Mouse (Mus musculus) stomach, embryonic 15.5 days (tissue): ENCODE measurements around the gene Pan3. TPM values are rescaled to one million over a fixed set of nuclear protein-coding genes. Genes with fewer than 3 reads are reported as not detected.

Source experiments
- ATAC-seq: fragments of 200-750 bp; cut with Nextera tagmentation; 2 replicates; pipeline ENCODE4 v1.8.0; 2017; ENCODE audit warnings: low read depth, moderate number of reproducible peaks, moderate TSS enrichment; ENCODE audit not compliant: insufficient read depth, low FRiP score
- H3K27ac ChIP-seq: fragments of 300-500 bp; sonication (generic); 2 replicates; pipeline ENCODE4 v1.5.1; 2015; ENCODE audit warnings: mild to moderate bottlenecking, inconsistent platforms
- H3K27me3 ChIP-seq: fragments of 300-500 bp; sonication (generic); replicated peaks from 2 replicates; pipeline ENCODE4 v1.6.1; 2015; ENCODE audit warnings: inconsistent platforms
- H3K36me3 ChIP-seq: fragments of 300-500 bp; sonication (generic); 2 replicates; pipeline ENCODE4 v1.6.1; 2015; ENCODE audit warnings: inconsistent platforms
- H3K4me1 ChIP-seq: fragments of 300-500 bp; sonication (generic); 2 replicates; pipeline ENCODE4 v1.6.1; 2015; ENCODE audit warnings: inconsistent platforms
- H3K4me2 ChIP-seq: fragments of 300-500 bp; sonication (generic); 2 replicates; pipeline ENCODE4 v1.6.1; 2015; ENCODE audit warnings: mild to moderate bottlenecking, inconsistent platforms
- H3K4me3 ChIP-seq: fragments of 300-500 bp; sonication (generic); replicated peaks from 2 replicates; pipeline ENCODE4 v1.5.1; 2015; ENCODE audit warnings: inconsistent platforms
- H3K9ac ChIP-seq: fragments of 300-500 bp; sonication (generic); 2 replicates; pipeline ENCODE4 v1.6.1; 2015; ENCODE audit warnings: inconsistent platforms
- H3K9me3 ChIP-seq: fragments of 300-500 bp; sonication (generic); 2 replicates; pipeline ENCODE4 v1.6.1; 2016; ENCODE audit warnings: inconsistent platforms
- WGBS: fragments of 180-500 bp; shearing (Covaris S2); methylation state at CpG from one replicate; pipeline ENCODE4 v1.1.7; 2015; 5-methylcytosine and 5-hydroxymethylcytosine counted together
- polyA plus RNA-seq: library from polyadenylated mRNA; unstranded; fragments of >200 nt; fragmentation: Nextera tagmentation; extraction: Ambion mirVana; gene quantifications from 2 replicates; pipeline ENCODE4 v1.2.1, GENCODE M21; 2015

Pan3 gene
- polyA plus RNA-seq, 1 experiment from 2014 or later = 86.6 TPM

DNA sequence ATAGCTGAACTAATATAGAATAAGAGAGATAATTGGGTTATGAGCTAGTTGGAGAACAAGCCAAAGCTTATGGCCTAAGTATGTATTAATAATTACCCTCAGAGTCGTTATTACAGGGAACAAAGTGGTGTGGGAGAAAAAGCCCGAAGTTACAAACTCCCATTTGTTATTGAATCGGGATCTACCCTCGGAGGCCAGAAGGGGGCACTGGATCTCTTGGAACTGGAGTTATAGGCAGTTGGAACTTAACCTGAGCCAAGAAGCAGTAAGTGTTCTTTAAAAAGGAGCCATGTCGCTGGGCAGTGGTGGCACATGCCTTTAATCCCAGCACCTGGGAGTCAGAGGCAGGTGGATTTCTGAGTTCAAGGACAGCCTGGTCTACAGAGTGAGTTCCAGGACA is 27.5 kb upstream of the Pan3 start:
- no peak overlapping the region for H3K4me2 ChIP-seq
- H3K9ac ChIP-seq = no peak overlapping the region
- no peak overlapping the region for H3K27ac ChIP-seq
- H3K4me3 ChIP-seq = no peak overlapping the region
- H3K9me3 ChIP-seq = no peaks in the 10 kb centered on the region
- 18% methylated on average over 5 of the region's 5 CpGs for WGBS
- H3K4me1 ChIP-seq = peaks cover 10% of the 10 kb centered on the region
- no peaks in the 10 kb centered on the region for H3K36me3 ChIP-seq
- H3K27me3 ChIP-seq = peaks cover 37% of the 10 kb centered on the region
- no peak for ATAC-seq

- ATAC-seq = no peak
These were observed 23.8 kb upstream of the Pan3 start for GRCm38 (mm10) chr5:147406135-147406534.

DNA sequence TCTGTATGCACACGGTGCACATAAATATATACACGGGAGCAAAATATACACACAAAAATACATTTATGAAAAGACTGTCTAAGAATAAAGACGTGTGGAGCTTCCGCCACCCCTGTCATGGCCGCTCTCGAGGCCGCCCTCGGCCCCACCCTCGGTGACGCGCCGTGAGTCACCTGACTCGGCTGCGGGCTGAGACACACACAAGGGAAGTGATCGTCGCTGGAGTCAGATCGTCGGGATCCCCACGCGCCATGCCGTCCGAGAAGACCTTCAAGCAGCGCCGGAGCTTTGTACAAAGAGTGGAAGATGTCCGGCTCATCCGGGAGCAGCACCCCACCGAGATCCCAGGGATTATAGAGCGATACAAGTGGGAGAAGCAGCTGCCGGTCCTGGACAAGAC is 21.2 kb upstream of the Pan3 start:
- Histone ChIP-seq H3K4me2 (peak overlapping the region; percentile 41), H3K9ac (no peak overlapping the region), H3K9me3 (no peaks in the 10 kb centered on the region), H3K4me3 (no peak overlapping the region; the same call in 1 of the 2 replicates), H3K27me3 (no peaks in the 10 kb centered on the region), H3K36me3 (no peaks in the 10 kb centered on the region), H3K4me1 (no peaks in the 10 kb centered on the region), H3K27ac (no peak overlapping the region)
- ATAC-seq = no peak
- WGBS = 58% methylated on average over 29 of the region's 29 CpGs

More at GRCm38 (mm10) chr5:147406135-147406534, 23.8 kb upstream of the Pan3 start:
- Histone ChIP-seq H3K27me3 (peaks cover 7% of the 10 kb centered on the region), H3K4me2 (no peak overlapping the region), H3K36me3 (no peaks in the 10 kb centered on the region), H3K9me3 (no peaks in the 10 kb centered on the region), H3K27ac (no peak overlapping the region), H3K4me1 (no peaks in the 10 kb centered on the region), H3K9ac (no peak overlapping the region), H3K4me3 (no peak overlapping the region)
- 75% methylated on average over 5 of the region's 5 CpGs for WGBS

- WGBS = 85% methylated on average over 6 of the region's 6 CpGs
- Histone ChIP-seq H3K4me1 (no peaks in the 10 kb centered on the region), H3K4me3 (no peak overlapping the region), H3K9ac (no peak overlapping the region), H3K27me3 (no peaks in the 10 kb centered on the region), H3K9me3 (no peaks in the 10 kb centered on the region), H3K27ac (no peak overlapping the region), H3K36me3 (no peaks in the 10 kb centered on the region), H3K4me2 (no peak overlapping the region)
- no peak for ATAC-seq
These were observed 19.4 kb upstream of the Pan3 start for GRCm38 (mm10) chr5:147410585-147410984.

GRCm38 (mm10) chr5:147417986-147418385 is 12.0 kb upstream of the Pan3 start:
- 64% methylated on average over 1 of the region's 1 CpGs for WGBS
- Histone ChIP-seq H3K4me1 (no peaks in the 10 kb centered on the region), H3K36me3 (no peaks in the 10 kb centered on the region), H3K4me2 (no peak overlapping the region), H3K9me3 (no peaks in the 10 kb centered on the region), H3K27ac (no peak overlapping the region), H3K27me3 (no peaks in the 10 kb centered on the region), H3K9ac (no peak overlapping the region), H3K4me3 (no peak overlapping the region)
- no peak for ATAC-seq

- Histone ChIP-seq H3K4me3 (no peak overlapping the region), H3K4me1 (no peaks in the 10 kb centered on the region; the same call in 1 of the 2 replicates), H3K36me3 (no peaks in the 10 kb centered on the region), H3K27me3 (no peaks in the 10 kb centered on the region), H3K27ac (no peak overlapping the region), H3K4me2 (no peak overlapping the region), H3K9me3 (no peaks in the 10 kb centered on the region), H3K9ac (no peak overlapping the region)
- no peak for ATAC-seq
- 33% methylated on average over 10 of the region's 10 CpGs for WGBS
These were observed 11.4 kb upstream of the Pan3 start for GRCm38 (mm10) chr5:147418394-147419121.

DNA sequence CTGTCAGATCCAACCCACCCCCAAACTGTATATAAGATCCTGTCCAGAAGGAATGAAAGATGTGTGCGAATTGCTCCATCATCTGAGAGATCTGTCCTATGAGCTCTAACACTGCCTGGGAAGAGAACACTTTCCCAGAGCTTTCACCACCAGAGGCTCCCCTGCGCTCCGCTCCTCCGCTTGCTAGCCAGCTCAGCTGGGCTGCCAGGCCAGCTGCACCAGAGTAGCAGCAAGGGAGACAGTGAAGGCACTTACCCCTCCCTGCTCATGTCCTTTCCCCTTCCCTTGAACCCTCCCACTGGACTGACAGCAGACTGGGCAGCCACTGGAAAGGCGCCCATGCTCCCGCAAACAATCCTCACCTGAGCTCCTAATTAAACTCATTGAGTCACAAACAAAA is 6.3 kb upstream of the Pan3 start:
- Histone ChIP-seq H3K36me3 (no peaks in the 10 kb centered on the region), H3K4me3 (no peak overlapping the region), H3K9ac (no peak overlapping the region), H3K27ac (no peak overlapping the region), H3K4me1 (no peaks in the 10 kb centered on the region; the same call in 1 of the 2 replicates), H3K4me2 (no peak overlapping the region), H3K9me3 (no peaks in the 10 kb centered on the region), H3K27me3 (no peaks in the 10 kb centered on the region)
- ATAC-seq = no peak
- WGBS = 46% methylated on average over 6 of the region's 6 CpGs

GRCm38 (mm10) chr5:147426048-147426805 is 3.7 kb upstream of the Pan3 start:
- Histone ChIP-seq H3K27ac (no peak overlapping the region), H3K27me3 (no peaks in the 10 kb centered on the region), H3K36me3 (no peaks in the 10 kb centered on the region), H3K4me3 (no peak overlapping the region), H3K9ac (no peak overlapping the region), H3K4me2 (no peak overlapping the region), H3K9me3 (no peaks in the 10 kb centered on the region), H3K4me1 (peaks cover 7% of the 10 kb centered on the region)
- no peak for ATAC-seq
- 69% methylated on average over 4 of the region's 4 CpGs for WGBS

- 0 out of 2 replicates have a peak, but pooled peaks cover 4% of the 10 kb centered on the region for H3K36me3 ChIP-seq
- under 1% methylated on average over 60 of the region's 91 CpGs for WGBS
- H3K27ac ChIP-seq = peak overlapping the region; percentile 99
- no peaks in the 10 kb centered on the region for H3K27me3 ChIP-seq
- peak overlapping the region; percentile 75 for H3K4me2 ChIP-seq
- H3K9me3 ChIP-seq = no peaks in the 10 kb centered on the region
- H3K4me1 ChIP-seq = peaks cover 24% of the 10 kb centered on the region
- peak overlapping the region; percentile 96 for H3K4me3 ChIP-seq
- peak; percentile 89 for ATAC-seq
- H3K9ac ChIP-seq = peak overlapping the region; percentile 98
These were observed 487 bp downstream of the Pan3 start for GRCm38 (mm10) chr5:147430361-147430935.

GRCm38 (mm10) chr5:147430936-147431839 is 1.2 kb downstream of the Pan3 start:
- H3K4me1 ChIP-seq = peaks cover 31% of the 10 kb centered on the region

GRCm38 (mm10) chr5:147432927-147433326 is 3.0 kb downstream of the Pan3 start:
- H3K4me1 ChIP-seq = peaks cover 41% of the 10 kb centered on the region
- H3K4me2 ChIP-seq = 0 out of 2 replicates have a peak overlapping the region, but pooled peaks have one; percentile 21

More at GRCm38 (mm10) chr5:147430936-147431839, 1.2 kb downstream of the Pan3 start:
- ATAC-seq = peak; percentile 56
- H3K9ac ChIP-seq = peak overlapping the region; percentile 98
- WGBS = under 1% methylated on average over 65 of the region's 68 CpGs
- H3K4me2 ChIP-seq = peak overlapping the region; percentile 75
- H3K9me3 ChIP-seq = no peaks in the 10 kb centered on the region
- peak overlapping the region; percentile 99 for H3K27ac ChIP-seq
- no peaks in the 10 kb centered on the region for H3K27me3 ChIP-seq
- H3K36me3 ChIP-seq = 0 out of 2 replicates have a peak, but pooled peaks cover 4% of the 10 kb centered on the region
- peak overlapping the region; percentile 96 for H3K4me3 ChIP-seq

More at GRCm38 (mm10) chr5:147432927-147433326, 3.0 kb downstream of the Pan3 start:
- WGBS = 81% methylated on average over 8 of the region's 8 CpGs
- Histone ChIP-seq H3K9ac (no peak overlapping the region), H3K27ac (no peak overlapping the region), H3K9me3 (no peaks in the 10 kb centered on the region), H3K27me3 (no peaks in the 10 kb centered on the region), H3K36me3 (0 out of 2 replicates have a peak, but pooled peaks cover 4% of the 10 kb centered on the region), H3K4me3 (no peak overlapping the region)
- ATAC-seq = no peak
